Mouse (Mus musculus) lung, adult 2 months (tissue): ENCODE results near the gene Rnase9.

Experiments
- CTCF ChIP-seq: fragments of 200-500 bp; IDR thresholded peaks from 2 replicates; pipeline ENCODE4 v1.5.1; 2011; ENCODE audit warnings: mild to moderate bottlenecking, low read length, control low read depth; ENCODE audit not compliant: insufficient read depth
- POLR2A ChIP-seq: fragments of 200-500 bp; IDR thresholded peaks from 2 replicates; pipeline ENCODE4 v1.6.1; 2011; ENCODE audit warnings: low read depth, mild to moderate bottlenecking, control low read depth, low read length, borderline replicate concordance; ENCODE audit errors: extremely low read depth

DNA sequence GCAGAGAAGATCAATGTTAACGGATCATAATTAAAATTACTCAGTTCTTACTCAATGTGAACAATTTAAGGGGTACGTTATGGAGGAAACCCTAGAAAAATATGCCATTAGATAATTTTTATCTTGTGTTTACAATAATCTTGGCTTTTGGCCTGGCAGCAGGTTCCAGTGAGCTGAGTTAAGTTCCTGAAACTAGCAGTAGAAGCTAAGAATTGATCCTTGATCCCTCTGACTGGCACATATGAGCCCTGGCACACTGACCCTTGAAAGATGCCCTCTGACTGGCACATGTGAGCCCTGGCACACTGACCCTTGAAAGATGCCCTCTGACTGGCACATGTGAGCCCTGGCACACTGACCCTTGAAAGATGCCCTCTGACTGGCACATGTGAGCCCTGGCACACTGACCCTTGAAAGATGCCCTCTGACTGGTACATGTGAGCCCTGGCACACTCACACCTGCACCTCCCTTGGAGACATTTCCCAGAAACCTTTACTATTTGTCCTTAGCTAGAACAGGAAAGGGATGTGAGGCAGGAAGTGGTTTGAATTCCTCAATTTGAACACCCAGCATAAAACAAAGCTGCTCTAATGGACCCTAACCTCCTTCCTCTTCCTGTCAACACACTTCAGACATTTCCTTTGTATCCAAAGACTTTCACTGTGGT is 43.5 kb downstream of the Rnase9 start:
- no peak for TF ChIP-seq CTCF
- no peak for TF ChIP-seq POLR2A
